Mouse (Mus musculus): ENCODE measurements around the gene Slc7a12. TPM values are rescaled to one million over a fixed set of nuclear protein-coding genes. Genes with fewer than 3 reads are reported as not detected.

Gene Slc7a12
- not detected in 2 replicates for total RNA-seq (2017)

DNA sequence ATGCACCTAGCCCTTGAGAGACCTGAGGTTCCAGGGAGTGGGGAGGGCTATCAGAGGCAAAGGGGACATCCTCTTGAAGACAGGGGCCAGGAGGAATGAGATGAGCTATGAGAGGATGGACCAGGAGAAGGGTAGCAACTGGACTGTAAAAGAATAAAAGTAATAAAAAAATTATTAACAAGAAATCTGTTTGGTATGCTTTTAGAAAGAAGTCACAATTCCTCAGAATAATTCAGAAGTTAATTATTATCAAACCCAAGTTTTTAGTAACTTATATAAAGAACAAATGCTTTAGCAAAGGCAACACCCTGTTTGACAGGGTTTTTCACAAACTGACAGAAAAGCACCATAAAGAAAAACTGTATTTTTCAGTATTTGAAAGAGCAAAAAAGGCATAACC is at the start of gene Slc7a12:
Gene Slc7a12 (plus strand): TSS at position 301 of the 400 bp plus-strand sequence.
- ATAC-seq (ENCODE audit: extremely low read depth, insufficient number of reproducible peaks, low FRiP score, poor library complexity, severe bottlenecking): no peak

DNA sequence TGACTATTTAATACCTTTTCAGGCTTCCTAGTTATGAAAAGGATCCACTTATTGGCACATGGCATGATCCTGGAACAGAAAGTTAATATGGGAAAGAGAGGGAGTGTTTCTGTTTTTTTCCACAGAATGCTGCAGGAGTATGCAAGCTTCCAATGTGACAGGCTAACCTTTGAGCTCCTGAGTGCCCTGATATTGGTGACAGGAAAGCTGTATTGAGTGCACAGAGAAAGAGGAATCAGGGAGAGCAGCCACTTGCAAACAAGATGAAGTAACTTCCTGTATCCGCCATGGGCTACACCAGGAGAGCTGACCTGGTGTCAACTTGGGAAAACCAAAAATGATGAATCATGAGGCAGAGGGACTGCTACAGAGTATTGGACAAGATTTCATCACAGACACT is 48.1 kb upstream of the Slc7a12 start:
- no peak for ATAC-seq (ENCODE audit: extremely low read depth, insufficient number of reproducible peaks, low FRiP score, poor library complexity, severe bottlenecking)

- ATAC-seq (ENCODE audit: extremely low read depth, insufficient number of reproducible peaks, low FRiP score, poor library complexity, severe bottlenecking): no peak
Measured at GRCm38 (mm10) chr3:14446015-14446414, 34.5 kb upstream of the Slc7a12 start.

DNA sequence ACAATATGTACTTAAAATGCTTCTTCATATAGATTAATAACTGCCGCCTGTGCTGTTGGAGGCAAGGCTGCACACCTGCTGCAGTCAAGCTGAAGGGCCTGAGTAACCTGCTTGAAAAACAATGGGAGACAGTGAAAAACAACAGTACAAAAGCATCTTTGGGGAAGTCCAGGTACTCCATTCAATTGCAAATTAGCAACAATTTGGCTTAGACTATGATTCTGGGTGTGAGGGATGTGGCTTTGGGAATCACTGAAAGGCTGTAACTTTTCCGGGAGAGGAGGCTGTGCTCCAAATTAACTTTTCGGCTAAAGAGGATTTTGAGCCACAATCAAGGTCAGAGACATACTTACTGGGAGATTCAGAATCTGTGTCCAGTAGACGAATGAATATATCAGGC is 33.8 kb upstream of the Slc7a12 start:
- no peak for ATAC-seq (ENCODE audit: extremely low read depth, insufficient number of reproducible peaks, low FRiP score, poor library complexity, severe bottlenecking)

Other genes starting within 250 kb of the Slc7a12 start
- gene 1810022K09Rik, start 130.6 kb downstream of the Slc7a12 start, total RNA-seq (2017): 86.6 and 151 TPM in 2 replicates
- 0.35 and 0.61 TPM in 2 replicates for gene Car13, start 161.0 kb downstream of the Slc7a12 start, total RNA-seq (2017)

All from neutrophil, adult 5-6 weeks (primary cell).